Mouse (Mus musculus): ENCODE data around the gene Cebpzos.

The Cebpzos gene

GRCm38 (mm10) chr17:78938927-78939326 lies 22.6 kb downstream of the Cebpzos start:
- no peak for DNase-seq

GRCm38 (mm10) chr17:78942579-78942978 lies 26.3 kb downstream of the Cebpzos start:
- no peak for DNase-seq

- DNase-seq = no peak
Measured at GRCm38 (mm10) chr17:78951225-78951624, 34.9 kb downstream of the Cebpzos start.

DNA sequence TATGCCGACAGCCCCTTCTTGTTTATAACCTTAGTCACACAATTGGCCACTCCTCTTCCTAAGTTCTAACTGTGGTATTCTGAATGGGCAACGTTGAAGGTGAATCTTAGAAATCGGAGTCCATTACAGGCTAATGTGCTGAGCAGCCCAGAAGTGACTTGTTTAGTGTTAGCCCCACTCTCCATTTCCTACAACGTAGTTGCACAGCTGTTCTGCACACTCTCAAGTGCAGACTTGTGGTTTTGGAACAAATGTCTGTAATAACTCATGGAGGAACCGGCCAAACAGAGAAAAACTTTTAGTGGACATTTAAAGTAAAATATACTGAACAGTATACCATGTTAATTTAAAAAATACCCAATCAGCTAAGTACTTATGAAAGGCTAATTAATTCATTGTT lies 35.8 kb downstream of the Cebpzos start:
- no peak for DNase-seq

DNA sequence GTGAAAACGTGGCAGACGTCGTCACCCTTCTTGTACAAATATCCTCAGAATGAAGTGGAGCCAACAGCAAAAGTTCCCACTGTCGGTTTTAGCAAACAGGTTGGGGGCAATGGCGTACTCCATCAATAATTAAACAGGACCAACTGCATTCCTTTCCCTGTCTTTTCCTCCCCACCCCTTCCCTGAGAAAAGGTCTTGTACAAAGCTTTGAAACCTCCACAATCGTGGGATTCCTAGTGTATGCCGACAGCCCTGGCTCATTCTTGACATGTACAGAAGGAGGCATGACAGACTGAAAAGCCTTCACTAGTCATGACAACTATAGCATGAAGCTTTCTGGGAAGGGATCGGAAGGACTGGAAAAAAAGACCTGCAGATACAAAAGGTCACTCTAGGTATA lies 36.9 kb downstream of the Cebpzos start:
- DNase-seq = no peak

DNA sequence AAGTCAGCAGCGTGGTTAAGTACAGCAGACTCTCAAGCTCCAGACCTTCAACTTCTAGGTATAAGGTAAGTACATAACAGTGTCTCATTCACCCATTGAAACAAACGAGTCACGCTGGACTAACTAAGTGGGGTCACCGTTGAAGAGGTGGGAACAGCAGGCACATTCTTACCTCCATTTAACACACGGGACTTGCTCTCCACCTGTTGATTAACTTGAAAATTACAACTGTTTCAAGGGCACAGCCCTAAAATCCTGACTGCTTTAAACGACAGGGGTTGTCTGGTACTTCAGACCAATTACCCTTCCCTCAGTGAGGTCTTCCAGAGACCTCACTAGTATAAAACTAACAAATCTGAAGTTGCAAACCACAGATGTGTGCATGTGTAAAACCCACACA lies 43.2 kb downstream of the Cebpzos start:
- DNase-seq = no peak

DNA sequence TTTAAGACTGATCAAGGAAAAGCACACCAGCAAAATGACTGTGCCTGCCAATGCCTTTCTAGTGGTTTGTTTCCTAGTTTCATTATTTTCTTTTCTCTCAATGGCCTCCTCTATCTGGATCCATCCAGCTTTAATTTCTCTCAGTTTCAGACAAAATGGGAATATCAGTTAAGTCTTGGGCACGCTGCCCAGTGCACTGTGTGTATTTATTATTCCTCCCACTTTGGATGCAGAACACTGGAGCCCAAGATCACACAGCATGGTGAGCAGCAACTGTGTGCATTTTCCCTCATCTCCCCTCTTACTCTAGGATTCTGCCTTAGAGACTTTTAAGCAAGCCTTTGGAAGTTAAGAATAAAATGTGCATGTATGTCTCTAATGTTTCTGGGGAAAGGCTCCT lies 48.1 kb downstream of the Cebpzos start:
- DNase-seq = no peak

GRCm38 (mm10) chr17:78966092-78966883 lies 50.0 kb downstream of the Cebpzos start:
- no peak for DNase-seq

DNA sequence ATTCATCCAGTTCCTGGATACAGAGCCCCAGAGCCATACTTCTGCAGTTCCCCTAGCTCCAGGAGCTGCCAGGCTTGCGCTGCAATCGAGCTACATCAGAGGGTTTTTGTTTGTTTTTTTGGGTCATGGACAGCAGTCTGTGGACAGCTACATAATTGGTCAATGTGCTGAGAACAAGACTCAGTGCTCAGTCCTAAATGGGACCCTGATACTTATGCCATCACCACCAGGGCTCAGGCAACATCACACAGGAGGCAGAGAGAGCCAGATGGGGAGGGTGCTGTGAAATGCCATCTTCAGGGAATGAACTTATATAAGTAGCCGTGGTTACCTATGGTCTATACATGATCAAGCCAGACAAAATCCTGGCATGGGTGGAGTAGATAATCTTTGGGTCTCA lies 52.2 kb downstream of the Cebpzos start:
- no peak for DNase-seq

Data from B cell, adult 2 months (primary cell).